Mouse (Mus musculus) liver, embryonic 14.5 days (tissue): Measurements from ENCODE around the gene Zc3h12d.

Experiments
- CTCF ChIP-seq: IDR thresholded peaks from 2 replicates; pipeline ENCODE4 v1.5.1; 2016; ENCODE audit warnings: antibody characterized with exemption, low read depth, control low read depth
- EP300 ChIP-seq: IDR thresholded peaks from 2 replicates; pipeline ENCODE4 v1.6.1; 2016; ENCODE audit warnings: antibody characterized with exemption, low read depth

DNA sequence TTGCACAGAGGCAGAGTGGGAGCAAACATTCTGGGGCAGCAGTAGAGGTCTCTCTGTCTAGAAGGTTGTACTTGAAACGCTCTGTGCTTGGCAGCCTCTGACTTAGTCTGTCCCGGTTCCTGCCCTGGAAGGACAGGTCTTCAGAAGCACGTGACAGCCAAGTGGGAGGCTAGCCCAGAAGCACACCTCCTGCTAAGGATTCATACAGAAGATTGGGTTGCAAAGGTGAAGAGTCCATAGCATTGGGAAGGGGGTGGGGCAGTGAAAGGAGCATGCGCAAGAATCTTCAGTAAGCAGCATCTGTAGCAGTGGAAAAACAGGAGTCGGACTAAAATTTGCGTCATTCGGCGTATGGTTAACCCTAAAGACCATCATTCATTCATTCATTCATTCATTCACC, 5.8 kb downstream of the Zc3h12d start:
- TF ChIP-seq CTCF (no peak), EP300 (no peak)
